Mouse (Mus musculus) heart, postnatal 0 days (tissue): Measurements from ENCODE around the gene Kif1b. TPM values are rescaled to one million over a fixed set of nuclear protein-coding genes. Genes with fewer than 3 reads are reported as not detected.
"Not testable (repeated sequence)": the region's sequence is repeated elsewhere in the genome, so short reads cannot be mapped to it uniquely, and the experiment has no call there.

Experiments used
- ATAC-seq: fragments of 200-750 bp; cut with Nextera tagmentation; 2 replicates; pipeline ENCODE4 v1.8.0; 2017; ENCODE audit warnings: low read depth, moderate number of reproducible peaks, moderate library complexity; ENCODE audit not compliant: insufficient read depth
- DNase-seq: peaks from one replicate; pipeline ENCODE4 v3.0.0-alpha.2; 2016; ENCODE audit warnings: low spot score
- H3K27ac ChIP-seq: fragments of 300-500 bp; sonication (generic); 2 replicates; pipeline ENCODE4 v1.5.1; 2014; ENCODE audit warnings: low read depth, mild to moderate bottlenecking
- H3K27me3 ChIP-seq: fragments of 300-500 bp; sonication (generic); 2 replicates; pipeline ENCODE4 v1.6.1; 2014; ENCODE audit warnings: low read length, mixed read lengths; ENCODE audit not compliant: control insufficient read depth, insufficient read depth
- H3K36me3 ChIP-seq: fragments of 300-500 bp; sonication (generic); replicated peaks from 2 replicates; pipeline ENCODE4 v1.6.1; 2014; ENCODE audit warnings: low read length, mixed read lengths; ENCODE audit not compliant: control insufficient read depth, insufficient read depth
- H3K4me1 ChIP-seq: fragments of 300-500 bp; sonication (generic); 2 replicates; pipeline ENCODE4 v1.6.1; 2014; ENCODE audit warnings: antibody characterized with exemption; ENCODE audit not compliant: control insufficient read depth, insufficient read depth
- H3K4me2 ChIP-seq: fragments of 300-500 bp; sonication (generic); 2 replicates; pipeline ENCODE4 v1.6.1; 2014; ENCODE audit warnings: low read depth, mild to moderate bottlenecking, low read length, moderate library complexity
- H3K4me3 ChIP-seq: fragments of 300-500 bp; sonication (generic); 2 replicates; pipeline ENCODE4 v1.5.1; 2014; ENCODE audit warnings: low read depth, low read length
- H3K9ac ChIP-seq: fragments of 300-500 bp; sonication (generic); replicated peaks from 2 replicates; pipeline ENCODE4 v1.6.1; 2014; ENCODE audit warnings: low read depth, low read length, mixed read lengths
- H3K9me3 ChIP-seq: fragments of 300-500 bp; sonication (generic); replicated peaks from 2 replicates; pipeline ENCODE4 v1.6.1; 2016; ENCODE audit warnings: low read length; ENCODE audit not compliant: control insufficient read depth
- CTCF ChIP-seq: IDR thresholded peaks from 2 replicates; pipeline ENCODE4 v1.5.1; 2016; ENCODE audit warnings: antibody characterized with exemption, control low read depth, low read depth
- EP300 ChIP-seq: IDR thresholded peaks from 2 replicates; pipeline ENCODE4 v1.6.1; 2016; ENCODE audit warnings: antibody characterized with exemption, low read depth
- WGBS: fragments of 180-500 bp; shearing (Covaris S2); extraction: QIAGEN DNeasy Blood & Tissue Kit; methylation state at CpG from one replicate; pipeline ENCODE4 v1.1.7; 2014; 5-methylcytosine and 5-hydroxymethylcytosine counted together
- polyA plus RNA-seq: library from polyadenylated mRNA; unstranded; fragments of >200 nt; fragmentation: Nextera tagmentation; extraction: Ambion mirVana; gene quantifications from 2 replicates; pipeline ENCODE4 v1.2.1, GENCODE M21; 2015
- total RNA-seq: library from RNA; depleted of rRNA; stranded (reverse); fragments of >200 nt; gene quantifications from 2 replicates; pipeline ENCODE4 v1.2.3, GENCODE M21; 2014; ENCODE audit warnings: low replicate concordance

The Kif1b gene
- total and polyA plus RNA-seq, 2 experiments from 2014 or later: 45.0 to 63.3 TPM

- ATAC-seq (no peak), DNase-seq (no peak)
- WGBS: 64% methylated on average over 5 of the region's 5 CpGs
- Histone ChIP-seq H3K4me3 (no peak overlapping the region), H3K9ac (no peak overlapping the region), H3K36me3 (peaks cover 94% of the 10 kb centered on the region), H3K4me2 (no peak overlapping the region), H3K27me3 (no peaks in the 10 kb centered on the region), H3K4me1 (no peaks in the 10 kb centered on the region), H3K27ac (no peak overlapping the region), H3K9me3 (no peaks in the 10 kb centered on the region)
- TF ChIP-seq CTCF: no peak
- TF ChIP-seq EP300: no peak
Measured at GRCm38 (mm10) chr4:149247772-149248171, 59.7 kb downstream of the Kif1b start.

DNA sequence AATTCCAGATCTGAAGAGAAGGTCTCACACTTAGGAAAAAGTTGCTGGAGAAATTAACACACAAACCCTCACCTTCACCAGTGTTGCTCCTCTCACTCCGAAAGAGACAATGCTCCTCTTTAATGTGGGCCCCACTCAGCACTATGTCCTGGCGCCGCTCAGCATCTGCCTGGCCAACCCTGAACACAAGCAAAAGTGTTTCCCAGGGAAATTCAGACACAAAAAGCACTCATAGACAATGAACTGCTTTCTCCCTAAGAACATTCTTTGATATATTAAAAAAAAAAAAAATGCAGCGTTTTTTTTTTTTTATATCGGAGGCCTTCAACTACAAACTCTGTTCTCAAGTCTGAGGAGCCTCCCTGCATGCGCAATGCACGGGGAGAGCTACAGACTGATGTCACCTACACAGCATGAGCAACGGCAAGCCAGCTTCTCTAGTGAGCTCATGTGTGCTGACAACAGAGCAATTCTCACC, 60.3 kb downstream of the Kif1b start:
- DNase-seq (no peak), ATAC-seq (no peak)
- Histone ChIP-seq H3K4me2 (no peak overlapping the region), H3K36me3 (peaks cover 92% of the 10 kb centered on the region), H3K4me3 (no peak overlapping the region), H3K27me3 (no peaks in the 10 kb centered on the region), H3K9me3 (no peaks in the 10 kb centered on the region), H3K9ac (no peak overlapping the region), H3K27ac (no peak overlapping the region), H3K4me1 (no peaks in the 10 kb centered on the region)
- WGBS: 74% methylated on average over 8 of the region's 8 CpGs
- no peak for TF ChIP-seq CTCF
- no peak for TF ChIP-seq EP300

GRCm38 (mm10) chr4:149246578-149247155, 60.8 kb downstream of the Kif1b start:
- ATAC-seq: no peak
- Histone ChIP-seq H3K9me3 (no peaks in the 10 kb centered on the region), H3K9ac (no peak overlapping the region), H3K4me3 (no peak overlapping the region), H3K27me3 (no peaks in the 10 kb centered on the region), H3K36me3 (peaks cover 91% of the 10 kb centered on the region), H3K4me2 (no peak overlapping the region), H3K27ac (no peak overlapping the region), H3K4me1 (no peaks in the 10 kb centered on the region)
- TF ChIP-seq CTCF (no peak), EP300 (no peak)
- 83% methylated on average over 7 of the region's 7 CpGs for WGBS
- no peak for DNase-seq

DNA sequence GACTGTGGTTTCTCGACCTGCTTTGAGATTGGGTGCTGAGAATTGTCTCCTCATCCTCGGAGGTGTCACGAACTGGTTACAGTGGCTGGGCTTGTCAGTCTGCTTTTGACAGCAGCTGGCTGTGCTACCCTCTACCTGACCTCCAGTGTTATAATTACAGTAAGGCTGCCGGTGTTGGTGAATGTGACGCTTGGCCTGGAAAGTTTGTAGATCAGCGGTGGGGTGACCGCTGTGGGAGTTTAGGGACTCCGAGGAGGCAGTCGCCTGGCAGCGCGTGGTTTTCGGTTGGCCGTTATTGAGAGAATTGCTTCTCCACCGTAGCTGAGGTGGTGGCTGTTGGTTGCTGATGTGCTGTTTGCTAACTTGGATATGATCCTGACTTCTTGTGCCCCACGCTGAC, 70.5 kb downstream of the Kif1b start:
- Histone ChIP-seq H3K27ac (no peak overlapping the region), H3K4me1 (no peaks in the 10 kb centered on the region), H3K9me3 (no peaks in the 10 kb centered on the region), H3K4me2 (no peak overlapping the region), H3K9ac (no peak overlapping the region), H3K36me3 (peaks cover 56% of the 10 kb centered on the region), H3K4me3 (no peak overlapping the region), H3K27me3 (no peaks in the 10 kb centered on the region)
- ATAC-seq: peak; percentile 41; the same call in 1 of the 2 replicates
- no peak for DNase-seq
- WGBS: 74% methylated on average over 15 of the region's 15 CpGs
- TF ChIP-seq EP300: no peak
- TF ChIP-seq CTCF: no peak

DNA sequence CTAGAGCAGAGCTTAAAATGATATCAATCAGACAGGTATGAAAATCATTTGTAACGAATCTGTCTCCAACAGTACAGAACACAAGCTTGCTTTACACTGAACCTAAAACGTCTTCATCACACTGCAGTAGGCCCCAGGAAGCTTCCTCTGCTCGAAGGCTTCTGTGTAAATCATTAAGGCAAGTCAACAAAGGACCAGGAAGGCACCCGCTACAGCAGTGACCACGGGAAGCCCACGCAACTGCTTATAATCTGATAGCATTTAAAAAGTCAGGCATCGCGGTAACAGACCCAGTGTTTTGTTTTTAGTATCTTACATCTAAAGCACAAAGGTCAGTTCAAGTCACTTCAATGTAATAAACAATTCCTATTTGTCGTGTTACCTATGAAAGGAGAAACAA, 73.6 kb downstream of the Kif1b start:
- ATAC-seq (no peak), DNase-seq (peak; percentile 33)
- TF ChIP-seq CTCF: no peak
- TF ChIP-seq EP300: peak; percentile 34; the same call in 1 of the 2 replicates
- no peaks in the 10 kb centered on the region for H3K4me1 ChIP-seq
- no peaks in the 10 kb centered on the region for H3K9me3 ChIP-seq
- 65% methylated on average over 9 of the region's 9 CpGs for WGBS
- H3K4me3 ChIP-seq: no peak overlapping the region
- no peak overlapping the region for H3K9ac ChIP-seq
- peak overlapping the region; percentile 53 for H3K27ac ChIP-seq
- peaks cover 58% of the 10 kb centered on the region for H3K36me3 ChIP-seq
- no peaks in the 10 kb centered on the region for H3K27me3 ChIP-seq
- H3K4me2 ChIP-seq: no peak overlapping the region

GRCm38 (mm10) chr4:149228682-149229081, 78.8 kb downstream of the Kif1b start:
- WGBS: 88% methylated on average over 3 of the region's 3 CpGs
- not testable (repeated sequence) for H3K9me3 ChIP-seq, H3K27me3 ChIP-seq, H3K9ac ChIP-seq, H3K27ac ChIP-seq, ATAC-seq, H3K4me3 ChIP-seq, H3K4me2 ChIP-seq, H3K4me1 ChIP-seq
- peaks cover 42% of the 10 kb centered on the region for H3K36me3 ChIP-seq
- DNase-seq: peak; percentile 2
